Mouse (Mus musculus) ovary, adult 10 weeks (tissue): ENCODE measurements around the gene Ddost. TPM values are rescaled to one million over a fixed set of nuclear protein-coding genes. Genes with fewer than 3 reads are reported as not detected.

ENCODE experiments used
- polyA plus RNA-seq: library from polyadenylated mRNA; stranded (reverse); fragments of 350-450 nt; fragmentation: Illumina TruSeq; extraction: RNeasy Lipid Tissue Mini Kit (QIAGEN cat#74804); gene quantifications from one replicate; pipeline ENCODE4 v1.2.3, GENCODE M21; 2014

The Ddost gene
- 23.1 TPM for polyA plus RNA-seq

DNA sequence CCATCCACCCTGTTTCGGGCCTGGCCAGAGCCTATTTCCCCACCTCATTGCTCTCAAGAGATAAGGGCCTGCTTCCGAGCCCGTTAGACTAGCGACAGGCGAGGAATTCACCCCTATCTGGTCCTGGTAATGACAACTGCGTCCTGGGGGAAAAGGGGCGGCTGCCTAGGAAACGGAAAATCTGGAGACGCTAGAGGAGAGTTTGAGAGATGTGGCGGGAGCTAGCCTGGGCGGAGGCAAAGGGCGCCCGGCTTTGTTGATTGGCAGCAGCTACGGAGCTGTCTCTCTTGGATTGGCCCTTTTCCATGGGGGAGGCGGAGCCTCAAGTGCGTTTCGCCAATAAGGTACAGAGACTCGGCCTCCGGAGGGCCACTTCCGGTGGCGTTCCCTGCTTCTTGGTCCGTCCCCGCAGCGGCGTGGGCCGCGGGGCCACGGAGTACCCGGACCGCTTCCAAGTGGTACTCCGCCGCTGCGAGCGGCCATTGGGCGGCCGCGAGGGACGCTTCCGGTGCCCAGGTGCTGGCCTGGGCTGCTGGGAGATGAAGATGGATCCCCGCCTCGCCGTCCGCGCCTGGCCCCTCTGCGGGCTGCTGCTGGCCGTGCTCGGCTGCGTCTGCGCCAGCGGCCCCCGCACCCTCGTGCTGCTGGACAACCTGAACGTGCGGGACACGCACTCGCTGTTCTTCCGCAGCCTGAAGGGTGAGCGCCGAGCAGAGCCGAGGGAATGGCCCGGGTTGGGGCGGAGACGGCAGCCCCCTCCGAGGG lies at the start of gene Ddost:
Gene Ddost, plus strand, starts transcription at position 391 of the 765 bp plus-strand sequence.

DNA sequence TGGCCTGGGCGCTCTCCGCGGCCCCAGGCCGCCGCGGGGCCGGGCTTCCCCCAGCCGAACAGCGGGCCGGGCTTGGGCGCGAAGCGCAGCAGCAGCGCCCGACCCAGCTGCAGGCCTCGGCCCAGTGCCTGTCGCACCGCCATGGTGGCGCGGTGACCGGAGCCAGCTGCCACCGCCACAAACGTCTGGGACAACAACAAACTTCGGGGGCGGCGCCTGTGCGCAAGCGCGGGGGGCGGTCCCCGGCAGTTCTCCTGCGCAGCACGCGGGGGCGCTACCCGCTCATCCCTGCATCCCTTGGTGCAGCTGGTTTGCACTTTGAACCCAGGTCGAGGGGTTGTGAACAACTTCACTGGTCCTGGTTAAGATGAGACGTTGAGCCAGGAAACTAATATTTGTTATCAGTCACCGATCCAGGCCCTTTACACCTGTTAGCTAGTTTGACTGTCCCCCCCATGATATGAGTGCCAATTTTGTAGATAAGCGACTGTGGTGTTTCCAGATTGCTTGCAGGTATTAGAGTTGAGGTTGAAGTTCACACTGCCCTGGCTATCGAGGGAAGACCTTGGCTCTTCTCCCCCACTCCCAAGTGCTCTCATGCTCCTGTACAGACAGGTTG lies 21.7 kb downstream of the Ddost start, which contains the start of gene Pink1:
Gene Pink1, minus strand, starts transcription at position 231 of the 619 bp plus-strand sequence.

Other genes starting within 250 kb of the Ddost start
- gene Hp1bp3, start 88.4 kb upstream of the Ddost start, polyA plus RNA-seq: 187 TPM
- gene Sh2d5, start 54.3 kb upstream of the Ddost start, polyA plus RNA-seq: 0.31 TPM
- not detected for gene Kif17, start 54.3 kb upstream of the Ddost start, polyA plus RNA-seq
- 52.8 TPM for gene Pink1, start 21.6 kb downstream of the Ddost start, polyA plus RNA-seq
- not detected for gene Cda, start 63.3 kb downstream of the Ddost start, polyA plus RNA-seq
- not detected for gene Fam43b, start 91.8 kb downstream of the Ddost start, polyA plus RNA-seq
- gene Mul1, start 129.9 kb downstream of the Ddost start, polyA plus RNA-seq: 2.7 TPM
- 45.8 TPM for gene Camk2n1, start 149.6 kb downstream of the Ddost start, polyA plus RNA-seq